Mouse (Mus musculus) hematopoietic stem cell, adult 5-6 weeks (primary cell): ENCODE results near the gene Trmt112. TPM values are rescaled to one million over a fixed set of nuclear protein-coding genes. Genes with fewer than 3 reads are reported as not detected.

ENCODE experiments used
- ATAC-seq, 2 experiments: fragments of 125-278 bp in 1 of 2; replicated peaks in 1 of 2; 2 replicates each; pipeline ENCODE4 v1.8.0; 2016 to 2017; ENCODE audit warnings: inconsistent platforms in 2 of 2, mild to moderate bottlenecking in 2 of 2, moderate number of reproducible peaks in 2 of 2, low read depth in 1 of 2, moderate TSS enrichment in 1 of 2; ENCODE audit not compliant: low FRiP score in 2 of 2, poor library complexity in 2 of 2, severe bottlenecking in 2 of 2, insufficient read depth in 1 of 2, low TSS enrichment in 1 of 2
- total RNA-seq: library from RNA; stranded (forward); fragments of 172-1452, 232-1000 nt; gene quantifications from 2 replicates; pipeline ENCODE4 v1.2.3, GENCODE M21; 2017

The Trmt112 gene
- total RNA-seq, 1 experiment from 2014 or later, result 328 TPM

- ATAC-seq, result no peak
Observed at GRCm38 (mm10) chr19:6905498-6906159, 3.9 kb upstream of the Trmt112 start.

- no peak for ATAC-seq
Observed at GRCm38 (mm10) chr19:6906199-6906598, 3.3 kb upstream of the Trmt112 start.

- no peak for ATAC-seq
Observed at GRCm38 (mm10) chr19:6907094-6907493, 2.4 kb upstream of the Trmt112 start.

GRCm38 (mm10) chr19:6907811-6908540 lies 1.5 kb upstream of the Trmt112 start:
- no peak for ATAC-seq

- ATAC-seq, result no peak
Observed at GRCm38 (mm10) chr19:6909021-6909420, 477 bp upstream of the Trmt112 start.

DNA sequence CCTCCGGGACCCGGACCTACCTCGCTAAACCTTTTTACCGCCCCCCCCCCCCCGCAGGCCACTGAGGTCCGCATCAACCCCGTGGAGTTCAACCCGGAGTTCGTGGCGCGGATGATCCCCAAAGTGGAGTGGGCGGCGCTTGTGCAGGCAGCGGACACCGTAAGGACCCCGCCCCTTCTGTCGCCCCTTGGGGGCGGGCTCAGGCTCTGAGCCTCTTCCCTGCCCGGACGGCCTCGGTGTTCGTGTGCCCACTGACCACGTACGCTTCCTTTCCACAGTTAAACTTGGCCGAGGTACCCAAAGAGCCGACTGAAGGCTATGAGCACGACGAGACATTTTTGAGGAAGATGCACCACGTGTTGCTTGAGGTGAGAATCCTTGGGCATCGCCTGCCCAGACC lies 808 bp downstream of the Trmt112 start:
- ATAC-seq, result peak; percentile 29 to 43; a peak in 3 of 4 replicates

- no peak for ATAC-seq
Observed at GRCm38 (mm10) chr19:6911101-6912074, 1.9 kb downstream of the Trmt112 start.

DNA sequence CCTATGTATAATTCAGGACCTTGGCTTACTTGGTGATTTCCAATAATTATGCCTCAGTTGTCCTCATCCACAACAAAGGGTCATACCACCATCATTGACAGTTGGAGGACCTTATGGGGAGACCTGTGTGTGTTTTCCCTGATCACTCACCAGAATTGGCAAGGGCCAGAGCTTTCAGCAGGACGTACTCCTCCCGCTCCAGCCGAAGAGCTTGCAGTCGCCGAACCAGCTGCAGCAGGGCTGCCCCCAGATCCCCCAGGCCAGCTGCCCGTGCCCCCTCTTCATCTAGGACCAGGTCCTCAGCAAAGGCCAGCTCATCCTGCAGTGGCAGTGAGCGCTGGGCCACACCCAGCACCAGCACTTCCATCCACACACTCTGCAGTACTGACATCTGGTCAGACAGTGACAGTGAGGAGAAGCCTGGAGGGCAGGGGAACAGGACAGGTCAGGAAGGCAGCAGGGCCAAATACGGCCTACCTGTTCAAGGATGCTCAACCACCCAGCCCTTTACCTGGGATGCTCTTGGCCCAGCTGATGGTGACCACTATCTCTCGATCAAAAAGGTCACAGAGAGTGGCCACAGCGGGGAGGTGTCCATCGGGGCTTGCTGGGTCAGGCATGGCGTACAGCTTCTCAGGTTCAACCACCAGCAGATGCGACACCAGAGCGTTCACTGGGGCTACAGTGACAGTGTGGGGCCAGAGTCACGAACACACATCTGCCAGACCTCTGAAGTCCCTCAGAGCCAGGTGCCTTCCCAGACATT lies 2.9 kb downstream of the Trmt112 start:
- ATAC-seq, result no peak

- ATAC-seq, result no peak
Observed at GRCm38 (mm10) chr19:6913036-6913435, 3.5 kb downstream of the Trmt112 start.

- no peak for ATAC-seq
Observed at GRCm38 (mm10) chr19:6913991-6914390, 4.5 kb downstream of the Trmt112 start.

GRCm38 (mm10) chr19:6914540-6914939 lies 5.0 kb downstream of the Trmt112 start:
- ATAC-seq, result no peak

DNA sequence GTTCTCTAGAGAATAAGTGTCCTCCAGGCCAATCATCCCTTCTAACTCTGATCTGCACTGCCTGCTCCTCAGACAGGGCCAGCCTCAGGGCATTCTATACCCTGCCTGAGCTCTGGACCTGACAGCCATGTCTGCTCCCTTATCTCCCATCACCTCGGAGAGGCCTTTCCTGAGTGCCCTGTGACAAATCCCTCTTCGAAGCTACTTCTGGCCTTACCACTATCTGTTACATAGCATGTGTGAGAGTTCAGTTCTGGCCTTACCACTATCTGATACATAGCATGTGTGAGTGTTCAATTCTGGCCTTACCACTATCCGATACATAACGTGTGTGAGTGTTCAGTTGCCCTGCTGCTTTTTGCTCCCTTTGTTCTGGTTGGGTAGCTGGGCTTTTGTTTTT lies 5.8 kb downstream of the Trmt112 start:
- no peak for ATAC-seq

GRCm38 (mm10) chr19:6916496-6916895 lies 7.0 kb downstream of the Trmt112 start:
- no peak for ATAC-seq

GRCm38 (mm10) chr19:6918321-6918720 lies 8.8 kb downstream of the Trmt112 start:
- ATAC-seq, result no peak

DNA sequence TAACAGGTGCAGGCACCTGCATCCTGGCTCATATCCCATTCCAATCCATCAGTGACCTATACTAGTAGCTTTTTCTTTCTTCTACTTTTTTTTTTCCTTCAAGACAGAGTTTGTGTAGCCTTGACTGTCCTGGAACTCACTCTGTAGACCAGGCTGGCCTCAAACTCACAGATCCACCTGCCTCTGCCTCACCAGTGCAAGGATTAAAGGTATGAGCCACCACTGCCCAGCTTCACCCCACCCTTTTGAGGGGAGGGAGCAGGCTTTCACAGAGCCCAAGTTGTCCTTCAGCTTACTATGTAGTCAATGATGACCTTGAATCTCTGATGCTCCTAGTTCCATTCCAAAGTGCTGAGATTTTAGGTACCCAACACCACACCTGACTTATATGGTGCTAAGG lies 9.9 kb downstream of the Trmt112 start:
- no peak for ATAC-seq

DNA sequence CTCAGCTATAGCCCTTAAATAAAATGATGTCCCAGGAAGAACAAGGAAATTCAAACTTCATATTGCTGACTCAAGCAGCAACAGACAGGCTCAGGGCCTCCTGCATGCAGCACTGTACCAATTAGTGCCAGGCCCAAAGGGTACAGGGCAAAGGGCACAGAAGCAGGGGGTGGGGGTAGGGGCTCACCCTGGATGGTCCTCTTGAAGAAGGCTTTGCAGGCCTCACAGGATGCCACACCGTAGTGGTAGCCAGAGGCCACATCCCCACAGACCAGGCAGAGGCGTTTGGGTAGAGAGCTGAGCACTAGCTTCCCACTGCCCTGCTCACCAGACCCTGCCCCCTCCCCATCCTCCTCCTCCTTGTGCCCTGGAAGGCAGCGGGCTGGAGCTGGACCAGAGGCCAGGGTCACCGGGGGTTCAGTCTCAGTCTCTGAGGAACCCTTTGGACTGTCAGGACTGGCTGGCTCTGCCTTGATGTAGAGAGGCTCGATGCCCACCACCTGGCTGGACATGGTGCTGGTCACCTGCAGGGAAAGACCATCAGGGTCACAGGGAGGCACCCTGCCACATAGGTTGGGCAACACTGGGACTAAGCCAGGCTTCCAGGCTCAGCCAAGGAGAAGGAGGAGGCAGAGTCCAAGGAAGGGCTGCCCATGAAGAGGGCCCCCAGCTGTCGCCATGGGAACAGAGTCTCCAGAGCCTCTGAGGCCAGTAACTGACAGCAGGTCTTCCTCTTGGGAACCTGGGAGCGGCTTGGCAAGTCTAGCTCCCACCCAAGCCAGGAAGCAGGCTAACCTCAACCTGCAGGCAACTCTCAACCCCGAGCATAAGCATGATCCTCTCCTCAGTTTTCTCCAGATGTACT lies 10.6 kb downstream of the Trmt112 start:
- no peak for ATAC-seq
